Mouse (Mus musculus): ENCODE results near the gene Atg14. TPM values are rescaled to one million over a fixed set of nuclear protein-coding genes. Genes with fewer than 3 reads are reported as not detected.

Gene Atg14
- total RNA-seq, 1 experiment from 2014 or later, result 6.9 TPM

DNA sequence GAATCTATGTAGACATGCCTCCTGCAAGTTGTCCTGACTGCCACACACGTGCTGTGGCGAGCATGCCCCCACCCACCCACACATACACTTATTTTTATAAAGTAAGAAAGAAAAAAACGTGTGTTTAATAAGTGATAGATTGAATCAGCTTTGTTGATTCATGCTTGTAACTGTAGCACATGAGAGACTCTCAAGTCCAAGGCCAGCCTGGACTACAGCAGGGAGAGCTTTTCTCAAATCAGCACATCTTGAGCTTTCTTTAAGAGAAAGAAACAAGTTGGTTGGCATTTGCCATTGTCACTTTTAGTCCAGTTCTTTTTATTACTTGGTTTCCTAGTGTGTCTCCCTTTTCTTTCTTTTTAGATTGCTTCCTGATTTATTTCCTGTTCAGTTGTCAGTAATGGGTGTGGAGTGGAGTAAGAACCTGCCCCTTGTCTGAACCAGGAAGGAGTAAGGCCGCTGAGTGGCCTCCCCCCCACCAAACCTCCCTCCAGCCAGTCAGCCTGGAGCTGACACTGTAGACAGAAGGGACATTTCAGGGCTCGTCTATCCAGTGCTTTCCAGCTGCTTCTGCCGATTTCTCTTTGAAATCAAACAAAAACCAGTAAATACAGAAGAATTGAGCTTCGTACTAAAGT, 55.5 kb downstream of the Atg14 start:
- peak; percentile 66 for ATAC-seq (replicated peaks; ENCODE audit: low read depth, poor library complexity, severe bottlenecking)

GRCm38 (mm10) chr14:47513606-47514005, 56.8 kb downstream of the Atg14 start:
- ATAC-seq (replicated peaks; ENCODE audit: low read depth, poor library complexity, severe bottlenecking), result peak; percentile 43

- ATAC-seq (replicated peaks; ENCODE audit: low read depth, poor library complexity, severe bottlenecking), result no peak
These were observed 60.2 kb downstream of the Atg14 start for GRCm38 (mm10) chr14:47510244-47510643.

- ATAC-seq (replicated peaks; ENCODE audit: low read depth, poor library complexity, severe bottlenecking), result no peak
These were observed 62.4 kb downstream of the Atg14 start for GRCm38 (mm10) chr14:47508035-47508434.

DNA sequence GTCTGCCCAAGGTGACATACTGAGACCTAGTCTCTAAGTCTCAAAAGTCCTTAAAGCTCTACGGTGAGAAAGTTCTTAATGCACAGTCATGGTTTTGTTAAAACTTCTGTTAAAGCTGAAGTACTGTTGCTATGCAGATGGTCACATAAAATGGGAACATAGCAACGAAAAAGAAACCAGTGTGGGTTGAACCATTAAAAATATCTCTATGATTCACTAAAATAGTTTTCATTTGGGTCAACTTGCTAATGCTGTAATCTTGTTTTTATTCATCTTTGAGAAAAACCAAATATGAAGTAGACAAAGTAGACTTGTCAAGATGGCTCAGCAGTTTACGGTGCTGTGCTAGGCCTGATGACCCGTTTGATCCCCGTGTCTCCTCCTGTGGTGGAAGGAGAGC, 63.8 kb downstream of the Atg14 start:
- no peak for ATAC-seq (replicated peaks; ENCODE audit: low read depth, poor library complexity, severe bottlenecking)

DNA sequence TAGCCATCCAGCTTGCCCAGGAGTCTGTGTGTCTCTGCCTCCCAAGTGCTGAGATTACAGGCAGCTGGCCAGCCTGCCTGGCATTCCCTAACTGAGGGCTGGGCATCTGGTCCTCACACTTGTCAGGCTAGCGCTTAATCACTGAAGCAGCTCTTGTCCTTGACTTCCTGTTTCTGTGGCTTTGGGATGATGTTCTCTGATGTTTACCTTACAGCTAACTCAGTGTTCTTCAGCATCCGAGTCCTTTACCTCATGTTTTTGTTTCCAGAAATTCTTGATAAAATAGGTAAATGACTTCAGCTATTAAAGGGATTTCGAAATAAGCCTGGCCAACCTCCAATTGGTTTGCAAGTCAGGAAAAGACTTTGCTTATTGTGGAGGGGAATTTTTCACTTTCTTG, 66.4 kb downstream of the Atg14 start:
- ATAC-seq (replicated peaks; ENCODE audit: low read depth, poor library complexity, severe bottlenecking), result no peak

- ATAC-seq (replicated peaks; ENCODE audit: low read depth, poor library complexity, severe bottlenecking), result no peak
These were observed 71.8 kb downstream of the Atg14 start for GRCm38 (mm10) chr14:47498632-47499031.

GRCm38 (mm10) chr14:47497166-47497565, 73.3 kb downstream of the Atg14 start:
- ATAC-seq (replicated peaks; ENCODE audit: low read depth, poor library complexity, severe bottlenecking), result no peak

DNA sequence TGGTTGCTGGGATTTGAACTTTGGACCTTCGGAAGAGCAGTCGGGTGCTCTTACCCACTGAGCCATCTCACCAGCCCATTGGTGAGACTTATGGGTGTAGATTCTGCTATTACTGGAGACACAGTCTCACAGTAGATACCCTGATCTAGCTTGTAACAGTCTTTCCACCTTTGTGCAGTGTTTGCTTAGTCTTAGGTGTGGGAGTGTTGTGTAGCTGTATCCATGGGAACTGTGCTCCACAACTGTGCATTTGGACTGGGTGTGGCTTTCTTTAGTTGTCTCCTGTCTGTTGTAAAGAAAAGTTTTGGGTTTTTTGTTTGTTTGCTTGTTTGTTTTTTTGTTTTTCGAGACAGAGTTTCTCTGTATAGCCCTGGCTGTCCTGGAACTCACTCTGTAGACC, 74.5 kb downstream of the Atg14 start:
- no peak for ATAC-seq (replicated peaks; ENCODE audit: low read depth, poor library complexity, severe bottlenecking)

- ATAC-seq (replicated peaks; ENCODE audit: low read depth, poor library complexity, severe bottlenecking), result no peak
These were observed 76.7 kb downstream of the Atg14 start for GRCm38 (mm10) chr14:47493592-47494361.

Other genes with a start within 250 kb of the Atg14 start
- gene Lgals3, start 202.9 kb downstream of the Atg14 start, total RNA-seq (2017), result 1.2 and 5.7 TPM in 2 replicates
- gene Dlgap5, start 152.2 kb downstream of the Atg14 start, total RNA-seq (2017), result 67.0 and 68.4 TPM in 2 replicates
- 15.2 and 29.1 TPM in 2 replicates for gene Fbxo34, start 120.2 kb downstream of the Atg14 start, total RNA-seq (2017)
- gene Ktn1, start 77.8 kb upstream of the Atg14 start, total RNA-seq (2017), result 102 and 110 TPM in 2 replicates

All from common myeloid progenitor, adult 5-6 weeks (primary cell).